Mouse (Mus musculus): Measurements from ENCODE around the gene Supt5.
A peak's percentile ranks its signal among the peaks of the same experiment; 100 is the strongest.
"Not testable (repeated sequence)": the region's sequence is repeated elsewhere in the genome, so short reads cannot be mapped to it uniquely, and the experiment has no call there.

Supt5 gene

GRCm38 (mm10) chr7:28338108-28338998, at the start of gene Supt5:
TSS of gene Supt5 (minus strand) at chr7:28338746.
- DNase-seq (ENCODE audit: low spot score) = peak; percentile 96

DNA sequence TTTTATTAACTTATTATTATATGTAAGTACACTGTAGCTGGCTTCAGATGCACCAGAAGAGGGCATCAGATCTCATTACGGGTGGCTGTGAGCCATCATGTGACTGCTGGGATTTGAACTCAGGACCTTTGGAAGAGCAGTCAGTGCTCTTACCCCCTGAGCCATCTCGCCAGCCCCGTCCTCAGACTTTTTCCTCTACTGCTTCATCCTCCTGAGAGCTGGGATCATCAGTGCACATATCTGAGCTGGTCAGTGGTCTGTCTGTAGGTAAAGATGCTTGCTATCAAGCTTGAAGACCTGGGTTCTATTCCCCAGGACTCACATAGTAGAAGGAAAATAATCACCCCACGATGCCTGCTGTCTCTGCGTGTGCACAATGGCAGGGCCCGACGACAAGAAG, 48.8 kb upstream of the Supt5 start:
- DNase-seq (ENCODE audit: low spot score) = not testable (repeated sequence)

DNA sequence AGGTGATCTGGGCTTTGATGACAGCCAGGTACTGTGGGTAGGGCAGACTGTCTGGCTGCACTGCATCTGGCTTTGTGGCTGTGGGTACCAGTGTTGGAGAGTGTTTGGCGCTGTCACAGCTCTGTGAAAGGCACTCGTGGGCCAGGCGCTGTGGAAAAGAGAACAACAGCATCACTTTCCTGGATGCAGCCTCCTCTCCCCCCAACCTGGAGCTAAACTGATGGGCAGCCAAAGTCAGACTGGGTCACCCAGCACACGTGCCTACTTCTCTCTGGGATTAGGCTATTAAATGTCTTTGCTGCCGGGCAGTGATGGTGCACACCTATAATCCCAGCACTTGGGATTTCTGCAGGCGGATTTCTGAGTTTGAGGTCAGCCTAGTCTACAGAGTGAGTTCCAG, 48.3 kb upstream of the Supt5 start:
- not testable (repeated sequence) for DNase-seq (ENCODE audit: low spot score)

DNA sequence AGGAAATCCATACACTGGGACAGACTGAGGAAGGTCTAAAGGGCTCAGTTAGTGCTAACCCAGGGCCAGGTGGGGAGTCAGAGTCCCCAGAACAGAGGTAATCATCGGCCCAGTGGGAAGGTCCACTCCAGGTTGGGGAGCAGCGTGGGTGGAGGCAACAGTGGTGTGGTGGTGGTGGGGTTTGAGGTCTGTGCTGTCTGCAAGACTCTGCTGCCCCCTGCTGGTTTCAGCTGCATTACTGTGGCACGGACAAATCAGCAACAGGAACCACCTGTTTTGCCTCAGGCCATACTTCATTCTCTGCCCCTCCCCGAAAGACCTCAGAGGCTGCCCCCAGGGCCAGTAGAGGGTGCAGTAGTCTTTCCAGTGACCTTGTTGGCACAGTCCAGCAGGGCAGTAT, 47.9 kb upstream of the Supt5 start:
- DNase-seq (ENCODE audit: low spot score) = peak; percentile 78

GRCm38 (mm10) chr7:28386007-28386406, 47.5 kb upstream of the Supt5 start:
- no peak for DNase-seq (ENCODE audit: low spot score)

- DNase-seq (ENCODE audit: low spot score) = no peak
These were observed 46.6 kb upstream of the Supt5 start for GRCm38 (mm10) chr7:28385196-28385595.

DNA sequence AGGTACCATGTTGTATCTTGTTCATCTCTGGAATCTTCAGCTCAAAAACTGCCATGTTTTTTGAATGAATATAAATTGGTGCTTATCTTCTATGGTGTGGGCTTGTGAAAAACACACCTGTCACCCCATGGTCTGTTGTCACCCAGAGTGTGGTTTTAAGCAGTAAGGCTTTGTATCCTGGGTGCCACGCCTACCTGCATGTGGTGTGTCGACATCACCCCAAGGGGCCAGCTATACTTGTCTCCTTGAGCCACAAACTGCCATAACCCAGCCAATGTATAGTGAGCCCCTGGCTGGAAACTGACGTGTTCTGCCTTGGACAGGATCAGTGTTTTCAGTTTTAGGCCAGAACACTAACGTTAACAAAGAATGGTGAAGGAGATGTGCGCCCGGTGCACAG, 45.6 kb upstream of the Supt5 start:
- no peak for DNase-seq (ENCODE audit: low spot score)

DNA sequence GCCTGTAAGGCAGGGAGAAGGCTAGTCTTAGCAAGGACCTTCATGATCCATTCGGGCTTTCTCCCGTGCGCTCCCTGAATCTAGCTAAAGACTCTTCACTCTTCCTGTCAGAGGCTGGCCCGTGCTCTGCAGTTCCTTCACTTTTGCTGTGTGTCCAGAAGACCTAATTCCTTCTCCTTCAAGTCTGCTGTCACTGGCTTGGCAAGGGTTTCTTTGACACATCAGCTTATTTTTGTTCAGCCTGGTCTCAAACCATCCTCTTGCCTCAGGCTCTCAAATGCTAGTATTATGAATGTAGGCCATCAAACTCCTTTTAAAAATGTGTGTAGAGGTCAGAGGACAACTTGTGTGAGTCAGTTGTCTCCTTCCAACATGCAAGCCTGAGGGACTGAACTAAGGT, 45.1 kb upstream of the Supt5 start:
- DNase-seq (ENCODE audit: low spot score) = peak; percentile 43

DNA sequence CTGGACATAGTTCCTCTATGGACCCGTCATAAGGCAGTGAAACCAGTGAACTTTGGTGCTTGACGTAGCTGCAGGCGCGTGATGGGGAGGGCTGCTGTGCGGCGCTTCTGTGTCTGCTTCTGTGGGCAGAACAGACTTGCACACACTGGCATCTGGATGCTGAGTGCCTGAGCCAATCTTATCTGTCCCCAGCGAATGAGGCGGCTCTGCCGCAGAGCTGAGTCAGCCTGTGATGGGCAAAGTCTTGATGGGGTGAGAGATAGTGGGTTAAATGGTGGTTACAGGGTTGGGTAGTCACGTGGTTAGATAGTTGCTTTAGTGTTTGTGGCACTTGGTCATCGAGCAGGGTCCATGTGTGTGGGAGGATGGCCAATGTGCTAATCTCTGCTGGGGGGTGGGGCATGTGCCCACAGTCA, 44.4 kb upstream of the Supt5 start:
- peak; percentile 79 for DNase-seq (ENCODE audit: low spot score)

DNA sequence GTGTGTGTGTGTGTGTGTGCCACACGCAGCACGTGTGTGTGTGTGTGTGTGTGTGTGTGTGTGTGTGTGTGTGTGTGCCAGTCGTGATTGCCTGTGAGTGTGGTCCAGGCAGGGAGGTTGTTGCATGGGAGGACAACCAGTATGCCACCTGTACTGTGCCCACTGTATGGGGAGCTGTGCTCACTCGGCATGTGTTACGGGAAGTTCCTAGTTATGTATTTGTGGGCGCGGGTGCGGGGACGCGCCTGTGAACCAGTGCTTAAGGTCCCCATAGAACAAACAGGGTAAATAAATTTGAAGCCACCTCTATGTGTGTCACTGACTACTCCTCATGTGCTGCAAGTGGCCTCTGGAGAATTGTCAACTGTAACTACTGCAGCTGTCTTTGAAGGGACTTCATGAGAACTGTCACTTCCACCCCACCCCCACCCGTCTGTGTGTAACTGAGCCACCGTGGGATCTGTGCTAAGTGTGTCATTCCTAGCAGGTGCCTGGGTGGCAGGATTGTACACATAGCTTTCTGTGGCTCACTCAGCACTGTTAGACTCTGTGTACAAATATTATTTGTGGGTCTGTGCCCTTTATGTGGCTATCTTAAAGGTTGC, 43.9 kb upstream of the Supt5 start:
- DNase-seq (ENCODE audit: low spot score) = peak; percentile 66

DNA sequence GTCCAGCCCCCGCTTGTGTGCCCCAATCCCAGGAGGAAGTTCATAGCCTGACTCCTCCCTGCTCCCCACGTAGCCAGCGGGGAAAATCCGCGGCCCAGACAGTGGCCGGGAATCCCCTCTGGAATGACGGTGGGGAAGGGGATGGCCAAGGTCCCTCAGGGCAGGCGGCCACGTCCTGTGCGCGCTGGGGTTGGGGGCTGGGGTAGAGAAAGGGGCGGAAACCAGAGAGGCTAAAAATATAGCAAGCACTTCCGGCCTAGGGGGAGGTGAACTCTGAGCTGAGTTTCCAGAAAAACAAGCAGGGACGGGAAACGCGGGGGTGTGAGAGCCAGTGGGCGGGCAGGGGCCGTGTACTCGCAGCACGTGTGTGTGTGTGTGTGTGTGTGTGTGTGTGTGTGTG, 43.4 kb upstream of the Supt5 start:
- DNase-seq (ENCODE audit: low spot score) = peak; percentile 89

- DNase-seq (ENCODE audit: low spot score) = peak; percentile 94
These were observed 42.7 kb upstream of the Supt5 start for GRCm38 (mm10) chr7:28381017-28381790.

- peak; percentile 13 for DNase-seq (ENCODE audit: low spot score)
These were observed 41.9 kb upstream of the Supt5 start, which contains the start of gene Zfp36 for GRCm38 (mm10) chr7:28380237-28381016. TSS of gene Zfp36 (minus strand) at chr7:28380253.

DNA sequence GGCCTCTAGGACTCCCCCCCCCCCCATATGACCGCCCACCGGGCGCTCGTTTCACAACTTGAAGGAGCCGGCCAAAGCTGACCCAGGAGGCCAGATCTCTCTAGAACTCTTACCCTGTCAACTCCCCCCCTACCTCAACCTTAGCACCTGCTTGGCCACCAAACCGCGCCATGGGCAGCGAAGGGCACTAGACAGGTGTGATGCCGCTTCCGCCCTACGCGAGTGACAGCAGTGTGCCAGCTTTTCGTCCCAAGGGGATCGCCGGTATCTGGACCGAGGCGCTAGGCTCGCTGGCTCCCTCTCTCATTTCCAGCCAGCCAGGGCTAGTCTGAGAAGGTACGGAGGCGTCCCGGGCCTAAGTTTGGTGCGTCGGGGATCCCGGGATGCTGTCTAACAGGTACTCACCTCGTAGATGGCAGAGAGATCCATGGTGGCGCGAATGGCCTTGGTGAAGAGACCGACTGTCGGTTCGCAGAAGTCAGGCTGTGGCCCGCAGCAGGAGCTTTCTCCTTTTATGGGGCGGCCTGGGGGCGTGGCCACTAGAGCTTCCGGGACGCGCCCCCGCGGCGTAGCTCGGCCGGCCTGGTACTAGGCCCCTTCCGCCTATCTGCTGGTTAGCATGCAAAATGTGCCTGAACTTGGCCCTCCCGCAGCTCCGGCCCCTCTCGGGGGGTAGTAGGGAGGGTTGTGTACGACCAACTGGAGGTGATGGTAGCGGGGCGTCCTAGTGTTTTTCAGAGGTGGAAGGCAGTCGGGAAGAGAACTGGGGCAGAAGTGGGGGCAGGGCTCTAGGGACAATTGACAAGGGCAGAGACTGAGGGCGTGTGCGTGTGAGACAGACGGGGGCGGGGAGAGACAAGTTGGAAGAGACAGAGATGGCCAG, 40.5 kb upstream of the Supt5 start:
- peak; percentile 92 for DNase-seq (ENCODE audit: low spot score)

DNA sequence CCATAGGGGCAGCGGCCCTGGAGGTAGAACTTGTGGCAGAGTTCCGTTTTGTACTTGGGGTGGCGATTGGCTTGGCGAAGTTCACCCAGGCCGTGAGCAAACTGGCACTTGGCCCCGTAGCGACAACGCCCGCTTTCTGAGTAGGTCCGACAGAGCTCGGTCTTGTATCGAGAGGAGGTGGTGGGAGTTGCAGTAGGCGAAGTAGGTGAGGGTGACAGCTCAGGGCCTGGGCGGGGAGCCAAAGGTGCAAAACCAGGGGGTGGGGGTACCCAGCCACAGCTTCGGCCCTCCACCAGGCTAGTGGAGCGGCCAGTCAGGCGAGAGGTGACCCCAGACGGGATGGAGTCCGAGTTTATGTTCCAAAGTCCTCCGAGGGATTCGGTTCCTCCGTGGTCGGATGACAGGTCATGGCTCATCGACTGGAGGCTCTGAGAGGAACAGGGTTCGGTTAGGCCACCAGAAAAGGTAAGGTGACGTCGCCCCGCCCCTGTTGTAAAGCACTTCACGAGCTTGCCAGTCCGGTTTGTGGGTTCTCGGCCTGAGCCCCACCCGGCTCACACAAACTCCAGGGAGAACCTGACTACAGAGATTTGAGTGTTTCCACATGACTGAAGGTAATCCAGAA, 39.6 kb upstream of the Supt5 start:
- DNase-seq (ENCODE audit: low spot score) = peak; percentile 65

- DNase-seq (ENCODE audit: low spot score) = peak; percentile 44
These were observed 38.9 kb upstream of the Supt5 start for GRCm38 (mm10) chr7:28377190-28378065.

- DNase-seq (ENCODE audit: low spot score) = peak; percentile 86
These were observed 37.6 kb upstream of the Supt5 start for GRCm38 (mm10) chr7:28376011-28376771.

GRCm38 (mm10) chr7:28375176-28375921, 36.8 kb upstream of the Supt5 start:
- DNase-seq (ENCODE audit: low spot score) = peak; percentile 84
